Mouse (Mus musculus) mesoderm, embryonic 11.5 days (tissue): Measurements from ENCODE around the gene Pde1a.

Experiments
- DNase-seq: peaks from one replicate; pipeline ENCODE4 v3.0.0-alpha.2; 2012; ENCODE audit warnings: low read depth, low spot score

The Pde1a gene

GRCm38 (mm10) chr2:79819543-79819942 is 309.7 kb downstream of the Pde1a start:
- DNase-seq: no peak

- DNase-seq: no peak
Measured at GRCm38 (mm10) chr2:79815708-79816484, 313.4 kb downstream of the Pde1a start.

GRCm38 (mm10) chr2:79798627-79799026 is 330.6 kb downstream of the Pde1a start:
- peak; percentile 75 for DNase-seq

- peak; percentile 47 for DNase-seq
Measured at GRCm38 (mm10) chr2:79797444-79797843, 331.8 kb downstream of the Pde1a start.

GRCm38 (mm10) chr2:79793186-79793585 is 336.1 kb downstream of the Pde1a start:
- DNase-seq: no peak

- DNase-seq: no peak
Measured at GRCm38 (mm10) chr2:79786467-79786866, 342.8 kb downstream of the Pde1a start.

GRCm38 (mm10) chr2:79785541-79786134 is 343.6 kb downstream of the Pde1a start:
- no peak for DNase-seq
